Mouse (Mus musculus): ENCODE measurements around the gene Brcc3. TPM values are rescaled to one million over a fixed set of nuclear protein-coding genes. Genes with fewer than 3 reads are reported as not detected.
A peak's percentile ranks its signal among the peaks of the same experiment; 100 is the strongest.

Gene Brcc3
- total RNA-seq (2021), result 10 to 100 TPM; 25.9 to 28.8 TPM

GRCm38 (mm10) chrX:75415936-75416785, at the start of gene Brcc3, which contains the start of the genes Cmc4 and Mtcp1:
Gene Brcc3 (plus strand): TSS chrX:75416628.
Gene Cmc4 (minus strand): TSS chrX:75416584.
Gene Mtcp1 (minus strand): TSS chrX:75416588.
- peak; percentile 88 for DNase-seq

GRCm38 (mm10) chrX:75370197-75370596, 46.2 kb upstream of the Brcc3 start:
- DNase-seq, result peak; percentile 11

GRCm38 (mm10) chrX:75372666-75373425, 43.6 kb upstream of the Brcc3 start:
- DNase-seq, result no peak

- DNase-seq, result no peak
Observed at GRCm38 (mm10) chrX:75376815-75377214, 39.6 kb upstream of the Brcc3 start.

DNA sequence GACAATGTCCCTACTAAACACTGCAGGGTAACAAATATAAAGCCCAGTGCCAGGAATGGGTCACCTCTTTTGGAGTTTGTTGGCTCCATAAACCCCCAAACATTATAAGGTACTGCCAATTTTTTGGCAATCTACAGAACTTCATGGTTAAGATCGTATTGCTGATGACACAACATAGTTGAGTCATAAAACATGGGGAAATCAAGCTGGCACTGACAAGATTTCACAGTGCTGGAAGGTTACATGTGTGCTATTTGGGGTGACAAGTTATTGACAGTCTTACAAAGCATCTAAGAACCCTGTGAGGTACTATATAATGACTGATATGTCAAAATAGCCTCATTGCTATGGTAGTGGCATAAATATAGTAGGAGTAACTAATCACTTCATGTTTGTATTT, 35.3 kb upstream of the Brcc3 start:
- DNase-seq, result no peak

- no peak for DNase-seq
Observed at GRCm38 (mm10) chrX:75381699-75382098, 34.7 kb upstream of the Brcc3 start.

- DNase-seq, result peak; percentile 64
Observed at GRCm38 (mm10) chrX:75382195-75382771, 34.1 kb upstream of the Brcc3 start, which contains the start of the genes Fundc2 and F8. Gene Fundc2 (plus strand): TSS chrX:75382399. Gene F8 (minus strand): TSS chrX:75382615.

DNA sequence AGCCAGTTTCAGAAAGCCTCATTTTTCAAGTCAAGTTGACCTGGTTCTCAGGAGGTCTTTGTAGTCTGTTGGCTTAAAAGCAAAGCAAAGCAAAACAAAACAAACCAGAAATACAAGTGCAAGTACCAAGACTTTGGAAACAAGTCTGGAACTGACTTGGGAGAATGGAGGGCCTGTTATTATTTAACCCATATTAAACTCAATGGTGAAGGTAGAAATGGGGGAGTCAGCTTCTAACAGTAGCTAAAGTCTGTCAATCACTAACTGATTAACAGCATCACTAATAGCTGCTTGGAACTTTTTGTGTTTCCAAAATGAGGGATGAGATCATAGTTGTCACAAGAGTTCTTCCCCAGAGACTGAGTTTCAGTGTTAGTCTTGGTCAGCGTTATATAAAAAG, 17.0 kb upstream of the Brcc3 start:
- DNase-seq, result no peak

- DNase-seq, result no peak
Observed at GRCm38 (mm10) chrX:75402668-75403067, 13.8 kb upstream of the Brcc3 start.

- DNase-seq, result no peak
Observed at GRCm38 (mm10) chrX:75403350-75403749, 13.1 kb upstream of the Brcc3 start.

DNA sequence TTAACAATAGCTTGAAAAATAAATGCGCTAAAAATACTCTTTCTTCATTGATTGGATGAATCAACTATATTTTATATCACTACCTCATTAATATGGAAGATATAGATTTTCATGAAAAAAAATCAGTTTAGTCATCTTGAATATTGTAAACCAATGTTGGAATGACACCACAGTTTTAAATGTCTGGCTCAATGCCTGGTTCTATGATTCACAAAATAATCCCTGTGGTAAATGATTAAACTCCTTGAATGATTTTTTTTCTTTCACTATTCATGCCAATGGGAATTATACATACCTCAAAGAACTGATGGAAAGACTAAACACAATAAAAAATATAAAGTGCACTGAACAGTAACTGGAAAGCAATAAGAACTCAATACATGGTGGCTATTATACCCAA, 6.7 kb upstream of the Brcc3 start:
- no peak for DNase-seq

DNA sequence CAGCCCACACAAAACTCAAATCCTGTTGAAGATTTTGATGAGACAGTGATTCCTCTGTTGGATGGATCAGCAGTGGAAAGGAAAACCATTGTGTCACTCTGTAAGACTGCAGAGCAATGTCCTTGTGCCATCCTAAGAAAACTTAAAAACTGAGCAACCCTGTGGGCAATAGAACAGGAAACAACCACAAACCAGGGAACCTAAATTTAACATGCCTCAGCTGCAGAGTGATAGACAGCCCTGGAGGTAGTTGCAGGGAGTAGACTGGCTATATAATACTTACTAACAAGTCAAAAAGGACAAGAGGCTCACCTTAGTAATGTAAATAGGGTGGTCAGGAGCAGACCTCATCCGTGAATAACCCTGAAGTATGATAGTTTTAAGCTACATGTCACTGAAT, 38.2 kb downstream of the Brcc3 start:
- DNase-seq, result no peak

- DNase-seq, result peak; percentile 66
Observed at GRCm38 (mm10) chrX:75475182-75475644, 58.8 kb downstream of the Brcc3 start.

DNA sequence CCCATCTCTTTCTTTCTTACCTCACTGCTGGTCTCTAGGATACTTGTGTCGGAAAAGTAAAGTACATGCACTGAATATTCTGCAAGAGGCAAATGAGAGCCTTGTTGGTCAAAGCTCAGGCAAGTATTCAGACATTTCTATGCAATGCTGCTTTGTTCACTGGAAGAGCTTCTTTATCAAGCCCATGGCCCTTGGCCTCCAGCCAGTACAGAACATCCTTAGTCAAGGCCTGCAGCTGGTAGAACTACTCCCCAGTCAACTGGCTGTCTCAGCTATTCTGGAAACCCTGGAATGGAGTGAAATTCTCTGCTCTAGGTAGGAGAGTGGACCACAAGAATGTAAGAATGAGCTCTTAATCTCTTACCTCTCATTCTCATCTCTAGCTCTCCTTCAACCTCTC, 73.5 kb downstream of the Brcc3 start:
- no peak for DNase-seq

Other genes with a start within 250 kb of the Brcc3 start
- 100 to 1,000 TPM; 119 to 139 TPM for gene Fundc2, start 34.2 kb upstream of the Brcc3 start, total RNA-seq (2021)
- 1 to 10 TPM; 1.9 to 2.9 TPM for gene F8, start 34.0 kb upstream of the Brcc3 start, total RNA-seq (2021)
- gene Cmc4, start within 50 bp of the Brcc3 start, total RNA-seq (2021), result 10 to 100 TPM in 1 of 2 experiments, 1 to 10 TPM in 1; 9.9 to 12.5 TPM
- gene Mtcp1, start within 50 bp of the Brcc3 start, total RNA-seq (2021), result 1 to 10 TPM; 6.0 to 8.1 TPM
- 10 to 100 TPM; 68.8 to 72.5 TPM for gene Vbp1, start 97.7 kb downstream of the Brcc3 start, total RNA-seq (2021)
- gene Rab39b, start 161.6 kb downstream of the Brcc3 start, total RNA-seq (2021), result under 1 TPM; 0.09 to 0.14 TPM